In the genomic region with DNA sequence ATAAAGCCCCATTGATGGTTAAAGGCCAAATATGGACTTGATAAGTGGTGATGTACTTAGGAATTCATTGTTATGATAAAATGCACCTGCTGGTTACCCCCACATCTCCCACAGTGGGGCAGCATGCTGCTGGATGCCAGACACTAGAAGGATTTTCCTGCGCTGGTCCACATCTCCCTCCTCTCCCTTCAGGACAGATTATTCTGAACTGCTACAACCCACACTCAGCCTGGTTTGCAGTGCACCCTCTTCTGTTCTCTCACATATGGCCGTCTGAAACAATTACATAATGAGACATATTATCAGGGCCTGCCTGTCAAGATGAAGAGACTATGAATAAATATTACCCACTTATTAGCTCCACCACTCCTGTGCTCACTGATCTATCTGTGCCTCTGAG, we compare ENCODE assay signal across 11 mouse cellular contexts.
DNase-seq lines count a peak whose midpoint lies in the region; ATAC-seq lines count a peak whose summit lies in the region.
"Had no signal": no experiment of that assay in that cellular context is flagged by ENCODE, and none has a peak within 500 bp of the region (broad histone marks: within the 10 kb centered on the region; RNA-seq: fewer than 3 reads in every experiment).

No protein-coding gene starts in this region.

- H3K9ac ChIP-seq in hindbrain, embryonic 12.5 days = no peak overlapping the region
- H3K9ac ChIP-seq in hindbrain, embryonic 16.5 days (ENCODE audit: low read depth, low read length) = no peak overlapping the region
- H3K9ac ChIP-seq in forebrain, embryonic 13.5 days = no peak overlapping the region
- H3K9ac ChIP-seq: heart, embryonic 13.5 days had no signal

- H3K27ac ChIP-seq in hindbrain, embryonic 12.5 days = no peak overlapping the region
- H3K27ac ChIP-seq in hindbrain, embryonic 16.5 days (ENCODE audit: low read depth, low read length) = no peak overlapping the region
- no peak overlapping the region for H3K27ac ChIP-seq in forebrain, embryonic 13.5 days
- H3K27ac ChIP-seq: heart, embryonic 13.5 days had no signal

- no peak overlapping the region for H3K4me3 ChIP-seq in hindbrain, embryonic 12.5 days
- H3K4me3 ChIP-seq in hindbrain, embryonic 16.5 days (ENCODE audit: low read length) = no peak overlapping the region
- no peak overlapping the region for H3K4me3 ChIP-seq in forebrain, embryonic 13.5 days
- H3K4me3 ChIP-seq: heart, embryonic 13.5 days had no signal

- H3K4me1 ChIP-seq in hindbrain, embryonic 12.5 days = peaks cover 11% of the 10 kb centered on the region
- no peaks in the 10 kb centered on the region for H3K4me1 ChIP-seq in hindbrain, embryonic 16.5 days (ENCODE audit: control insufficient read depth, insufficient read depth, low read depth, low read length)
- peaks cover 27% of the 10 kb centered on the region for H3K4me1 ChIP-seq in forebrain, embryonic 13.5 days

- no peaks in the 10 kb centered on the region for H3K36me3 ChIP-seq in hindbrain, embryonic 12.5 days
- no peaks in the 10 kb centered on the region for H3K36me3 ChIP-seq in hindbrain, embryonic 16.5 days (ENCODE audit: control insufficient read depth, insufficient read depth, low read length)
- H3K36me3 ChIP-seq in forebrain, embryonic 13.5 days (ENCODE audit: poor library complexity, severe bottlenecking) = no peaks in the 10 kb centered on the region
- H3K36me3 ChIP-seq: heart, embryonic 13.5 days had no signal

- H3K4me2 ChIP-seq in hindbrain, embryonic 12.5 days (replicated peaks) = no peak overlapping the region
- no peak overlapping the region for H3K4me2 ChIP-seq in hindbrain, embryonic 16.5 days (ENCODE audit: low read length)
- no peak overlapping the region for H3K4me2 ChIP-seq in forebrain, embryonic 13.5 days
- H3K4me2 ChIP-seq: heart, embryonic 13.5 days had no signal

- peak; percentile 14 for DNase-seq in ES-CJ7 (ENCODE audit: low read depth, low spot score)
- peak; percentile 6 to 61 for DNase-seq in layer of hippocampus, postnatal 14 days (ENCODE audit: low spot score in 2 of 2)
- DNase-seq in c-Kit-positive CD71-positive TER-119-positive erythroid progenitor cells, embryonic 14.5 days (ENCODE audit: low spot score) = no peak
- DNase-seq in spleen, postnatal 36 days (ENCODE audit: low spot score in 2 of 2) = no peak
- no peak for DNase-seq in cerebellum, adult 8-10 months
- DNase-seq: kidney, adult 18-20 months; thymus, adult 18-20 months had no signal

- WGBS in hindbrain, embryonic 12.5 days = 31% methylated on average over 2 of the region's 2 CpGs
- 24% methylated on average over 2 of the region's 2 CpGs for WGBS in hindbrain, embryonic 16.5 days
- 38% methylated on average over 2 of the region's 2 CpGs for WGBS in forebrain, embryonic 13.5 days

- peak; percentile 62 for ATAC-seq in hindbrain, embryonic 12.5 days (ENCODE audit: low FRiP score)
- no peak for ATAC-seq in hindbrain, embryonic 16.5 days
- ATAC-seq in forebrain, embryonic 13.5 days = peak; percentile 70

- no peaks in the 10 kb centered on the region for H3K9me3 ChIP-seq in hindbrain, embryonic 12.5 days (replicated peaks)
- no peaks in the 10 kb centered on the region for H3K9me3 ChIP-seq in hindbrain, embryonic 16.5 days (ENCODE audit: control insufficient read depth, low read length)
- H3K9me3 ChIP-seq in forebrain, embryonic 13.5 days (replicated peaks) = no peaks in the 10 kb centered on the region
- H3K9me3 ChIP-seq: heart, embryonic 13.5 days had no signal

- H3K27me3 ChIP-seq in hindbrain, embryonic 12.5 days = no peaks in the 10 kb centered on the region
- H3K27me3 ChIP-seq in hindbrain, embryonic 16.5 days (replicated peaks; ENCODE audit: control insufficient read depth, insufficient read depth, low read length) = no peaks in the 10 kb centered on the region
- H3K27me3 ChIP-seq in forebrain, embryonic 13.5 days = no peaks in the 10 kb centered on the region
- H3K27me3 ChIP-seq: heart, embryonic 13.5 days had no signal

Comparison
In these comparisons a context has a peak if more than half of its experiments do, and no peak if none do; other contexts are left out.
1. DNase-seq: peak in ES-CJ7 (single experiment) and layer of hippocampus, postnatal 14 days (2 of 2); none in c-Kit-positive CD71-positive TER-119-positive erythroid progenitor cells, embryonic 14.5 days (single experiment), spleen, postnatal 36 days (0 of 2) and cerebellum, adult 8-10 months (single experiment).